Mouse (Mus musculus) neural tube, embryonic 12.5 days (tissue): ENCODE measurements around the gene Lrrn2. TPM values are rescaled to one million over a fixed set of nuclear protein-coding genes. Genes with fewer than 3 reads are reported as not detected.

Experiments used
- ATAC-seq: fragments of 200-750 bp; cut with Nextera tagmentation; 2 replicates; pipeline ENCODE4 v1.8.0; 2017; ENCODE audit warnings: low read depth, mild to moderate bottlenecking, moderate TSS enrichment, moderate library complexity; ENCODE audit not compliant: low FRiP score
- H3K27ac ChIP-seq: fragments of 300-500 bp; sonication (generic); 2 replicates; pipeline ENCODE4 v1.5.1; 2016
- H3K27me3 ChIP-seq: fragments of 300-500 bp; sonication (generic); replicated peaks from 2 replicates; pipeline ENCODE4 v1.6.1; 2016; ENCODE audit warnings: mild to moderate bottlenecking
- H3K36me3 ChIP-seq: fragments of 300-500 bp; sonication (generic); 2 replicates; pipeline ENCODE4 v1.6.1; 2016; ENCODE audit warnings: mild to moderate bottlenecking
- H3K4me1 ChIP-seq: fragments of 300-500 bp; sonication (generic); 2 replicates; pipeline ENCODE4 v1.6.1; 2016
- H3K4me2 ChIP-seq: fragments of 300-500 bp; sonication (generic); replicated peaks from 2 replicates; pipeline ENCODE4 v1.6.1; 2016; ENCODE audit warnings: mild to moderate bottlenecking
- H3K4me3 ChIP-seq: fragments of 300-500 bp; sonication (generic); 2 replicates; pipeline ENCODE4 v1.5.1; 2016
- H3K9ac ChIP-seq: fragments of 300-500 bp; sonication (generic); 2 replicates; pipeline ENCODE4 v1.6.1; 2016; ENCODE audit warnings: mild to moderate bottlenecking
- H3K9me3 ChIP-seq: fragments of 300-500 bp; sonication (generic); 2 replicates; pipeline ENCODE4 v1.6.1; 2016; ENCODE audit warnings: mild to moderate bottlenecking
- WGBS: fragments of 180-500 bp; shearing (Covaris S2); methylation state at CpG from one replicate; pipeline ENCODE4 v1.1.7; 2016; 5-methylcytosine and 5-hydroxymethylcytosine counted together
- polyA plus RNA-seq: library from polyadenylated mRNA; unstranded; fragments of >200 nt; fragmentation: Nextera tagmentation; extraction: Ambion mirVana; gene quantifications from 2 replicates; pipeline ENCODE4 v1.2.1, GENCODE M21; 2016

Gene Lrrn2
- polyA plus RNA-seq, 1 experiment from 2014 or later = 19.7 TPM

DNA sequence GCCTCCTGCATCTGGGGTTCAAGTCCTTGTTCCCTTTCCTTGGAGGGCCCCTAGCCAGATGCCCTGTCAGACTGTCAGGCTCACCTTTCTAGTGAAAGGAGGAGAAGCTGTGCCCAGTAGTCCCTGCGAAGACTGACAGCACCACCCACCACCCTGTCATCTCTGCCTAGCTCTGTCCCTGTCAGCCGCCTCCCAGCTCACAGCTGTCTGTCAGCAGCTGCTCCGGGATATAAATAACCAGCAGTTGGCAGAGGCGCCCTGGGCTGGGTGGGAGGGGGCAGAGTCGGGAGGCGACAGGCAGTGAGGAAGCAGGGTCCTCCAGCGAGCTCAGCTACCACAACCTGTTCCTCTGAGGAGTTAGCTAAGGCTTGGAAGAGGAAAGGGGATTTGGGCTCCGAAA, 26.8 kb upstream of the Lrrn2 start:
- Histone ChIP-seq H3K9me3 (peaks cover 6% of the 10 kb centered on the region; the same call in 1 of the 2 replicates), H3K4me3 (no peak overlapping the region), H3K36me3 (no peaks in the 10 kb centered on the region), H3K4me1 (peaks cover 4% of the 10 kb centered on the region), H3K27ac (no peak overlapping the region), H3K9ac (no peak overlapping the region), H3K4me2 (no peak overlapping the region), H3K27me3 (no peaks in the 10 kb centered on the region)
- ATAC-seq = no peak
- 38% methylated on average over 8 of the region's 8 CpGs for WGBS

- no peak overlapping the region for H3K27ac ChIP-seq
- H3K4me1 ChIP-seq = peaks cover 8% of the 10 kb centered on the region; the same call in 1 of the 2 replicates
- 0 out of 2 replicates have a peak, but pooled peaks have one; percentile 53 for ATAC-seq
- H3K36me3 ChIP-seq = no peaks in the 10 kb centered on the region
- no peak overlapping the region for H3K9ac ChIP-seq
- no peaks in the 10 kb centered on the region for H3K9me3 ChIP-seq
- WGBS = 36% methylated on average over 5 of the region's 5 CpGs
- no peak overlapping the region for H3K4me2 ChIP-seq
- no peak overlapping the region for H3K4me3 ChIP-seq
- H3K27me3 ChIP-seq = no peaks in the 10 kb centered on the region
Observed at GRCm38 (mm10) chr1:132858516-132859383, 21.3 kb upstream of the Lrrn2 start.

- Histone ChIP-seq H3K4me1 (no peaks in the 10 kb centered on the region), H3K4me3 (no peak overlapping the region), H3K27me3 (no peaks in the 10 kb centered on the region; the same call in 1 of the 2 replicates), H3K4me2 (no peak overlapping the region), H3K27ac (no peak overlapping the region), H3K36me3 (no peaks in the 10 kb centered on the region), H3K9me3 (no peaks in the 10 kb centered on the region), H3K9ac (no peak overlapping the region)
- WGBS = 80% methylated on average over 2 of the region's 2 CpGs
- ATAC-seq = no peak
Observed at GRCm38 (mm10) chr1:132864220-132864619, 15.9 kb upstream of the Lrrn2 start.

- Histone ChIP-seq H3K9me3 (no peaks in the 10 kb centered on the region), H3K4me1 (no peaks in the 10 kb centered on the region), H3K9ac (no peak overlapping the region), H3K4me3 (no peak overlapping the region), H3K36me3 (no peaks in the 10 kb centered on the region), H3K27ac (no peak overlapping the region), H3K27me3 (no peaks in the 10 kb centered on the region; the same call in 1 of the 2 replicates), H3K4me2 (no peak overlapping the region)
- 83% methylated on average over 4 of the region's 4 CpGs for WGBS
- ATAC-seq = no peak
Observed at GRCm38 (mm10) chr1:132865585-132865984, 14.5 kb upstream of the Lrrn2 start.

GRCm38 (mm10) chr1:132870327-132870726, 9.7 kb upstream of the Lrrn2 start:
- H3K27ac ChIP-seq = no peak overlapping the region
- no peaks in the 10 kb centered on the region; the same call in 1 of the 2 replicates for H3K27me3 ChIP-seq
- no peaks in the 10 kb centered on the region for H3K4me1 ChIP-seq
- H3K9ac ChIP-seq = no peak overlapping the region
- H3K4me2 ChIP-seq = no peak overlapping the region
- no peaks in the 10 kb centered on the region for H3K36me3 ChIP-seq
- ATAC-seq = no peak
- H3K9me3 ChIP-seq = no peaks in the 10 kb centered on the region
- 64% methylated on average over 7 of the region's 7 CpGs for WGBS
- no peak overlapping the region for H3K4me3 ChIP-seq

DNA sequence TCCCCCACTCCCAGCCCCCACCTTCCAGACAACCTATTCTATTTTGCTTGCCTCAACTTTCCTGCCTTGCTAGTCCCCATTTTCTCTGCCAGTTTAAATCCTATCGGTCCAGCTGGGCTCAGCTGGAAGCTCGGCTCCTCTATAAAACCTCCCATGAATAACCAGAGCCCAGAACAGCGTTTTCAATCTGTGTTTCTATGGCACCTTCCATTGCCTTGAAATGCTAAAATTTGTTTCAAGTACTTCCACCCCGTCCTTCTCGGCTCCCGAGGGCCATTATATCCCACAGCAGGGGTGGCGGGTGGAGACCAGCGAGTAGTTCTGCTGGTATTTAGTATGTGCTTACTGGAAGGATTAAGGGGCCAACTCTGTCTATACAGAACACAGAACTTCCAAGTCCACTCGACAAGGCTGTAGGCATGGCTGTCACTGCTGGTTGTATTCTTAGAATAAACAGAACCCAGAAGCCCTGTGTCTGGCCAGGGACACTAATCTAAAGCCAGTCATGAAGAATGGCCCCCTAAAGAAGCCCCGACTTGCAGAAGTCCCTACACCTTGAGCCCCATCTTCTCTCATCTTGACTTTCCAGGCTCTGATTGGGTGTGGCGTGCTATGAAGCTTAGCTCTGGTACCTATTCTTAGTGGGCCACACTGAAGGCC, 992 bp upstream of the Lrrn2 start:
- no peaks in the 10 kb centered on the region for H3K36me3 ChIP-seq
- peak overlapping the region; percentile 96; the same call in 1 of the 2 replicates for H3K4me2 ChIP-seq
- 16% methylated on average over 11 of the region's 11 CpGs for WGBS
- peaks cover 24% of the 10 kb centered on the region for H3K4me1 ChIP-seq
- H3K27ac ChIP-seq = no peak overlapping the region
- H3K9ac ChIP-seq = no peak overlapping the region
- no peak overlapping the region for H3K4me3 ChIP-seq
- no peaks in the 10 kb centered on the region for H3K9me3 ChIP-seq
- no peak for ATAC-seq
- H3K27me3 ChIP-seq = peaks cover 26% of the 10 kb centered on the region

DNA sequence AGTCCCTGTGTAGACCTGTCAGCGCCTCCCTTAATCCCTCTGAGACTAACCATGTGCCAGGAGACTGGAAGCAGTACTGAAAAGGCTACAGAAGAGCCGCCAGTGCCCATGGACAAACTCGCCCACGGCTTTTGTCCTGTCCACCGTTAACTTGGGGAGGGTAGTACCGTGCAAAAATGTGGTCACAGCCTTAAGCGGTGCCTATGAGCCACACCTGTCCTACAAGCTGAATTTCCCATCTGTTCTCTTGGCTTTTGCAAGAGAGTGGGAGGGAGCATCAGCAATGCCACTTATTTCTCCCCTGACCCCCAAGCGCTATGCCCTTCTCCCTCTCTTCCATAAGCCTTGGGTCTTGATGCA, 292 bp upstream of the Lrrn2 start:
- WGBS = 11% methylated on average over 8 of the region's 8 CpGs
- ATAC-seq = no peak
- H3K27ac ChIP-seq = no peak overlapping the region

DNA sequence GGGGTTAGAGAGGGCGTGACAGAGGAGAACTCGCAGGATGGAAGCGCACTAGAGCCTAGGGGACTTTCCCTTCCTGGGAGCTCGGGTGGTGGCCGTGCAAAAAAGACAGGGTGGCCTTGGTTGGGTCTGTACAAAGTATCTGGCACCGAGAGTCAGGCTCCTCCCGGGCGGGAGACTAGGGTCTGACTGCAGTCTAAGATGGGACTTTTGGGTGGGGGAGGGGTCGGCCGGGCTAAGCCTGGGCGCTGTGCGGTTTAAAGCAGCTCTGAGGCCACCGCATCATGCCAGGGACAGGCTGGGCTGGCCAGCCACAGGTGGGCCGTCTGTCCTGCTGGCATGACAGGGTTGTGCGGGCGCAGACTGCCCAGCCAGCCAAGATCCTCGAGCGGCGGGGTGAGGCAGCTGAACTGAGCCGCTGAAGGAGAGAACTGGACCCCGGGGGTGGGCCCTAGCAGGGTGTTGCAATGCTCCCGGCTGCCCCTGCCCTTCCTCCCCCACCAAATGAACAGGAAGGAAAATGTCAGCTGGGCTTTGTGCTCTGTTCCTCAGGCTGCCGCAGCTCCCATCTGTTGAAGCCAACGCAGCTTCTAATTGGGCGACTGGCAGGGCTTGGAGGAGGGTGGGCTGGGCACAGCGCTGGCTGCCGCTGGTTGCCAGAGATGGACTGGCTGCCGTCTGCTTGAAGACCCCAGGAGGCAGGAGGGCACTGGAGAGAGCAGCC, 1.1 kb downstream of the Lrrn2 start:
- WGBS = under 1% methylated on average over 28 of the region's 28 CpGs
- peak; percentile 61 for ATAC-seq

More for the DNA sequence above, 292 bp upstream of the Lrrn2 start:
- peak overlapping the region; percentile 96 for H3K4me2 ChIP-seq
- peak overlapping the region; percentile 74; the same call in 1 of the 2 replicates for H3K9ac ChIP-seq
- H3K27me3 ChIP-seq = peaks cover 26% of the 10 kb centered on the region
- no peaks in the 10 kb centered on the region for H3K36me3 ChIP-seq
- H3K4me3 ChIP-seq = peak overlapping the region; percentile 67
- H3K4me1 ChIP-seq = peaks cover 24% of the 10 kb centered on the region
- H3K9me3 ChIP-seq = no peaks in the 10 kb centered on the region

GRCm38 (mm10) chr1:132881836-132882235, 1.8 kb downstream of the Lrrn2 start:
- H3K27me3 ChIP-seq = peaks cover 26% of the 10 kb centered on the region
- peak overlapping the region; percentile 74 for H3K9ac ChIP-seq
- peak overlapping the region; percentile 96 for H3K4me2 ChIP-seq
- H3K9me3 ChIP-seq = no peaks in the 10 kb centered on the region
- peak overlapping the region; percentile 67 for H3K4me3 ChIP-seq
- WGBS = 43% methylated on average over 9 of the region's 9 CpGs
- no peak overlapping the region for H3K27ac ChIP-seq
- no peaks in the 10 kb centered on the region for H3K36me3 ChIP-seq
- peaks cover 29% of the 10 kb centered on the region for H3K4me1 ChIP-seq
- no peak for ATAC-seq

More for the DNA sequence above, 1.1 kb downstream of the Lrrn2 start:
- Histone ChIP-seq H3K27ac (no peak overlapping the region), H3K36me3 (no peaks in the 10 kb centered on the region), H3K4me3 (peak overlapping the region; percentile 67), H3K4me1 (peaks cover 29% of the 10 kb centered on the region), H3K9me3 (no peaks in the 10 kb centered on the region), H3K4me2 (peak overlapping the region; percentile 96), H3K9ac (peak overlapping the region; percentile 74), H3K27me3 (peaks cover 26% of the 10 kb centered on the region)

GRCm38 (mm10) chr1:132885701-132886100, 5.6 kb downstream of the Lrrn2 start:
- Histone ChIP-seq H3K9me3 (no peaks in the 10 kb centered on the region), H3K4me2 (no peak overlapping the region), H3K36me3 (no peaks in the 10 kb centered on the region), H3K9ac (no peak overlapping the region), H3K27me3 (peaks cover 11% of the 10 kb centered on the region), H3K27ac (no peak overlapping the region), H3K4me1 (peaks cover 24% of the 10 kb centered on the region), H3K4me3 (no peak overlapping the region)
- ATAC-seq = no peak
- 35% methylated on average over 4 of the region's 4 CpGs for WGBS

GRCm38 (mm10) chr1:132886626-132887025, 6.6 kb downstream of the Lrrn2 start:
- ATAC-seq = no peak
- Histone ChIP-seq H3K4me1 (peaks cover 17% of the 10 kb centered on the region), H3K9ac (no peak overlapping the region), H3K9me3 (no peaks in the 10 kb centered on the region), H3K27ac (no peak overlapping the region), H3K36me3 (no peaks in the 10 kb centered on the region), H3K4me3 (no peak overlapping the region), H3K4me2 (no peak overlapping the region), H3K27me3 (peaks cover 6% of the 10 kb centered on the region)
- WGBS = 54% methylated on average over 4 of the region's 4 CpGs

- Histone ChIP-seq H3K36me3 (0 out of 2 replicates have a peak, but pooled peaks cover 7% of the 10 kb centered on the region), H3K4me3 (no peak overlapping the region), H3K4me1 (peaks cover 13% of the 10 kb centered on the region), H3K9me3 (no peaks in the 10 kb centered on the region), H3K27ac (no peak overlapping the region), H3K27me3 (no peaks in the 10 kb centered on the region; the same call in 1 of the 2 replicates), H3K9ac (no peak overlapping the region), H3K4me2 (no peak overlapping the region)
- 87% methylated on average over 4 of the region's 4 CpGs for WGBS
- no peak for ATAC-seq
Observed at GRCm38 (mm10) chr1:132888811-132889210, 8.7 kb downstream of the Lrrn2 start.
